8 mouse cellular contexts compared by ENCODE assay signal in genomic region chr3:123264706-123265105, GRCm38 (mm10). TPM values are rescaled to one million over a fixed set of nuclear protein-coding genes. Genes with fewer than 3 reads are reported as not detected.
DNase-seq lines count a peak whose midpoint lies in the region; ATAC-seq and TF ChIP-seq lines count a peak whose summit lies in the region.

No protein-coding gene starts in this region.

- peak overlapping the region; percentile 65 for H3K27ac ChIP-seq in layer of hippocampus, adult 2 months
- H3K27ac ChIP-seq in limb, embryonic 12.5 days: no peak overlapping the region

- H3K4me2 ChIP-seq in limb, embryonic 12.5 days: peak overlapping the region; percentile 32; the same call in 1 of the 2 replicates

- H3K9me3 ChIP-seq in limb, embryonic 12.5 days: no peaks in the 10 kb centered on the region

- intact Hi-C loops in heart, postnatal 10 days (cut with DNase I): no loop called here

- no peak for ATAC-seq in limb, embryonic 12.5 days (ENCODE audit: insufficient number of reproducible peaks, insufficient read depth, low FRiP score, low TSS enrichment, low read depth)

- DNase-seq in layer of hippocampus, adult 2 months (ENCODE audit: low spot score in 2 of 2): peak; percentile 8 to 36
- no peak for DNase-seq in layer of hippocampus, adult 9-11 months
- peak; percentile 73 for DNase-seq in brain, adult 2 months (ENCODE audit: low read depth, low spot score)
- DNase-seq in heart, postnatal 10 days: peak; percentile 61 to 68
- no peak for DNase-seq in c-Kit-positive CD71-positive TER-119-positive erythroid progenitor cells, embryonic 14.5 days (ENCODE audit: low spot score)
- DNase-seq in thymus, postnatal 36 days: no peak
- no peak for DNase-seq in adrenal gland, postnatal 25 days

- 50% methylated on average over 6 of the region's 6 CpGs for WGBS in limb, embryonic 12.5 days

- H3K36me3 ChIP-seq in limb, embryonic 12.5 days: peaks cover 2% of the 10 kb centered on the region

- H3K4me3 ChIP-seq in layer of hippocampus, adult 2 months: peak overlapping the region; percentile 54
- peak overlapping the region; percentile 29 for H3K4me3 ChIP-seq in limb, embryonic 12.5 days (replicated peaks)

- peaks cover 11% of the 10 kb centered on the region; the same call in 1 of the 2 replicates for H3K27me3 ChIP-seq in limb, embryonic 12.5 days

- H3K4me1 ChIP-seq in limb, embryonic 12.5 days (replicated peaks): no peaks in the 10 kb centered on the region; the same call in 1 of the 2 replicates

- H3K9ac ChIP-seq in limb, embryonic 12.5 days (replicated peaks): no peak overlapping the region

- TF ChIP-seq CTCF in layer of hippocampus, adult 2 months (conservative IDR thresholded peaks at IDR 0.05): no peak

RNA-seq across cellular contexts. Expression of gene Sec24d, which starts 2.5 kb away (rescaled TPM):
- 10 to 100 TPM; 23.8 to 36.0 TPM for total RNA-seq in layer of hippocampus, adult 2 months (2021)
- 10 to 100 TPM; 65.0 to 67.8 TPM for total RNA-seq in heart, postnatal 10 days (2021)
- polyA plus RNA-seq in limb, embryonic 12.5 days (2016; fragmentation: Nextera tagmentation; extraction: Ambion mirVana): 41.8 and 51.1 TPM in 2 replicates
- total RNA-seq in adrenal gland, postnatal 25 days (2021): 140 and 169 TPM in 2 replicates

RNA-seq across cellular contexts. Expression of gene Synpo2, which starts 28.8 kb away (rescaled TPM):
- total RNA-seq in layer of hippocampus, adult 2 months (2021): 1 to 10 TPM; 3.4 to 3.7 TPM
- 10 to 100 TPM; 37.8 to 43.1 TPM for total RNA-seq in heart, postnatal 10 days (2021)
- polyA plus RNA-seq in limb, embryonic 12.5 days (2016; fragmentation: Nextera tagmentation; extraction: Ambion mirVana): 5.3 and 6.8 TPM in 2 replicates
- total RNA-seq in adrenal gland, postnatal 25 days (2021): 12.9 and 13.0 TPM in 2 replicates

Comparison
In these comparisons a context has a peak if more than half of its experiments do, and no peak if none do; other contexts are left out.
1. DNase-seq: peak in layer of hippocampus, adult 2 months (2 of 2), brain, adult 2 months (single experiment) and heart, postnatal 10 days (2 of 2); none in layer of hippocampus, adult 9-11 months (single experiment), c-Kit-positive CD71-positive TER-119-positive erythroid progenitor cells, embryonic 14.5 days (single experiment), thymus, postnatal 36 days (0 of 2) and adrenal gland, postnatal 25 days (single experiment).